Mouse (Mus musculus): ENCODE results near the gene Maml2. TPM values are rescaled to one million over a fixed set of nuclear protein-coding genes. Genes with fewer than 3 reads are reported as not detected.

Gene Maml2
- total RNA-seq, 1 experiment: 1.9 TPM

DNA sequence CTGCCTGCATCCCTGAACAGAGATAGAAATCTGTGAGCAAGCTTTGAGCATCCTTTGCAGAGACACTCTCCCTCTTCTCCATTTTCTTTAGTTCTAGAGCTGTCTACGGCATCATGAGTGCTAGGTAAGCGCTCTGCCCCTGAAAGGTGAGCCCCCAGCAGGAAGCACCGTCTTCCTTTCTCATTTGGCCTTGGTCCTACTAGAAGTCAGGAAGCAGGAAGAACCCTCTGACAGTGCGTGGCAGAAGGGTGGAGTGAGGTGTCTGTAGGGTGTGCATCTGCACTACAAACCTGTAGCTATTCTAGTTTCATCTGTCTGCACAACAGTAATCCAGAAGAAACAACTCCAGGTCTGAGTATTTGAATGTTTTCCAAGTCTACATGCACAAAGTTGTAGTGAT, 232.8 kb downstream of the Maml2 start:
- H3K27ac ChIP-seq (ENCODE audit: insufficient read depth, low read depth, low read length, poor library complexity, severe bottlenecking): no peak overlapping the region
- TF ChIP-seq ZC3H11A (IDR thresholded peaks at IDR 0.05; ENCODE audit: borderline replicate concordance, low read depth, low read length) (no peak), HCFC1 (IDR thresholded peaks at IDR 0.05; ENCODE audit: borderline replicate concordance, insufficient read depth, low read length) (no peak), MAFK (IDR thresholded peaks at IDR 0.05; ENCODE audit: insufficient read depth, low read depth, low read length) (no peak), ZNF384 (IDR thresholded peaks at IDR 0.05; ENCODE audit: low read depth, low read length) (no peak), CHD2 (IDR thresholded peaks at IDR 0.05; ENCODE audit: low read depth, low read length) (no peak)
- no peak overlapping the region for H3K9ac ChIP-seq (ENCODE audit: insufficient read depth, low read depth, low read length, poor library complexity, severe bottlenecking)
- no peaks in the 10 kb centered on the region for H3K36me3 ChIP-seq (ENCODE audit: control insufficient read depth, insufficient read depth, low read length, poor library complexity, severe bottlenecking)
- in situ Hi-C loops (cut with MboI; ENCODE audit: low sequenced_read_pairs in 2 of 2, unreplicated experiment in 2 of 2): no loop called here
- H3K4me1 ChIP-seq (ENCODE audit: control insufficient read depth in 2 of 2, insufficient read depth in 2 of 2, low read length in 2 of 2, poor library complexity in 1 of 2): peaks cover 0 to 5% of the 10 kb centered on the region in 2 experiments; a peak in 1 of 4 replicates
- H3K4me3 ChIP-seq (ENCODE audit: insufficient read depth in 1 of 2, low read depth in 1 of 2, low read length in 2 of 2, poor library complexity in 1 of 2, severe bottlenecking in 1 of 2): no peak overlapping the region
- no peaks in the 10 kb centered on the region for H3K9me3 ChIP-seq (ENCODE audit: control insufficient read depth, insufficient read depth, low read depth, low read length)
- DNase-seq (ENCODE audit: low read depth, low spot score): no peak

DNA sequence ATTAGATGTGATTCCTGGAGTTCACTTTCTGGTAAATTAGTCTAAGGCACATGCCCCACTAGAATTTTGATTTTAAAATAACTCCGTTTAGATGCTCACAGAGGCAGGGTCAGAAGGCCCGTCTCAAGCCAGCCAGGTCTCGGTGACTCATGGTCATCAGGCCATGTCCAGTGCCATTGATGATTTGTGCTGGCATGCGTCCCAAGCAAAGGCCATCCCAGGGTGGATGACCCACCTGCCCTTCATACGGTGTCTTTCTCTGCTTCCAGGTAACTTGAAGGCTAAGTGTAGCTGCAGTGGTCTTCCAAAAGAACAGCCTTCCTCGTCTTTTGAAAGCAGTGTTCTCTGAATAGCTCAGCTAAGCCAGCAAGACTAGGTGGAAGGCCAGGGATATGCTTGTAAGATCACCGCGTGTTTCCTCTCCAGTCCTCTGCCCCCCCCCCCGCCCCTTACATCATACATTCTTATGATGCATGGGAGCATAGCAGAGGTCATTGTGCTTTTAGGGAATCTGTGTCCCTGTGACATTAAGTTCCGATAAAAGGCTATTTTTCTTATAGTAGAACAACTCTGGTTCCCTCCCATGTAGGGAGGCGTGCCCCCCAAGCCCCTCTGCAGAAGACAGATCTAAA, 235.4 kb downstream of the Maml2 start:
- no peak overlapping the region for H3K9ac ChIP-seq (ENCODE audit: insufficient read depth, low read depth, low read length, poor library complexity, severe bottlenecking)
- no peak for DNase-seq (ENCODE audit: low read depth, low spot score)
- no peak for TF ChIP-seq HCFC1 (IDR thresholded peaks at IDR 0.05; ENCODE audit: borderline replicate concordance, insufficient read depth, low read length)
- no peak for TF ChIP-seq ZNF384 (IDR thresholded peaks at IDR 0.05; ENCODE audit: low read depth, low read length)
- no peak for TF ChIP-seq MAFK (IDR thresholded peaks at IDR 0.05; ENCODE audit: insufficient read depth, low read depth, low read length)
- TF ChIP-seq ZC3H11A (IDR thresholded peaks at IDR 0.05; ENCODE audit: borderline replicate concordance, low read depth, low read length): no peak
- no peak for TF ChIP-seq CHD2 (IDR thresholded peaks at IDR 0.05; ENCODE audit: low read depth, low read length)
- no peak overlapping the region for H3K27ac ChIP-seq (ENCODE audit: insufficient read depth, low read depth, low read length, poor library complexity, severe bottlenecking)
- in situ Hi-C loops (cut with MboI; ENCODE audit: low sequenced_read_pairs in 2 of 2, unreplicated experiment in 2 of 2): no loop called here
- peaks cover 0 to under 1% of the 10 kb centered on the region in 2 experiments; a peak in 1 of 4 replicates for H3K4me1 ChIP-seq (ENCODE audit: control insufficient read depth in 2 of 2, insufficient read depth in 2 of 2, low read length in 2 of 2, poor library complexity in 1 of 2)
- no peaks in the 10 kb centered on the region for H3K9me3 ChIP-seq (ENCODE audit: control insufficient read depth, insufficient read depth, low read depth, low read length)
- no peaks in the 10 kb centered on the region for H3K36me3 ChIP-seq (ENCODE audit: control insufficient read depth, insufficient read depth, low read length, poor library complexity, severe bottlenecking)
- no peak overlapping the region for H3K4me3 ChIP-seq (ENCODE audit: insufficient read depth in 1 of 2, low read depth in 1 of 2, low read length in 2 of 2, poor library complexity in 1 of 2, severe bottlenecking in 1 of 2)

DNA sequence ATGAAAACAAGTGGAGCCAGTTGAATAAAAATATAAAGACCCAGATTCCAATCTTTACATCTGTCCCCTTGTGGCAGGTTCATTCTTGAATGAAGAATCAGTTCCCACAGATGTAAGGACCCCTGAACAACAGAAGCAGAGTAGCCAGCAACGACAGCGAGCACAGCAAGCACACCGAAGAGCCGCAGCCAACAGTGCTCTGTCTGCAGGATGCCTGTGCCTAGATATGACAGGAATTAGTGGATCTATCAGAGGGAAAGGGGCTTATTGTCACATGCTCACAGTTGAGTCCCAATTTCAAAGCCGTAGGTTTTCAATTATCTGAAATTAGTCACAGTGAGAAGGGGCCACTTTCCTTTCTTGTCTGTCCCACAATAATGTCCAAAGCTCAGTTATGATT, 238.0 kb downstream of the Maml2 start:
- no peak overlapping the region for H3K9ac ChIP-seq (ENCODE audit: insufficient read depth, low read depth, low read length, poor library complexity, severe bottlenecking)
- TF ChIP-seq ZNF384 (IDR thresholded peaks at IDR 0.05; ENCODE audit: low read depth, low read length) (no peak), ZC3H11A (IDR thresholded peaks at IDR 0.05; ENCODE audit: borderline replicate concordance, low read depth, low read length) (no peak), CHD2 (IDR thresholded peaks at IDR 0.05; ENCODE audit: low read depth, low read length) (no peak), HCFC1 (IDR thresholded peaks at IDR 0.05; ENCODE audit: borderline replicate concordance, insufficient read depth, low read length) (no peak), MAFK (IDR thresholded peaks at IDR 0.05; ENCODE audit: insufficient read depth, low read depth, low read length) (no peak)
- no peaks in the 10 kb centered on the region for H3K9me3 ChIP-seq (ENCODE audit: control insufficient read depth, insufficient read depth, low read depth, low read length)
- in situ Hi-C loops (cut with MboI; ENCODE audit: low sequenced_read_pairs in 2 of 2, unreplicated experiment in 2 of 2): no loop called here
- no peak overlapping the region for H3K27ac ChIP-seq (ENCODE audit: insufficient read depth, low read depth, low read length, poor library complexity, severe bottlenecking)
- DNase-seq (ENCODE audit: low read depth, low spot score): no peak
- no peaks in the 10 kb centered on the region; a peak in 1 of 4 replicates for H3K4me1 ChIP-seq (ENCODE audit: control insufficient read depth in 2 of 2, insufficient read depth in 2 of 2, low read length in 2 of 2, poor library complexity in 1 of 2)
- H3K36me3 ChIP-seq (ENCODE audit: control insufficient read depth, insufficient read depth, low read length, poor library complexity, severe bottlenecking): no peaks in the 10 kb centered on the region
- no peak overlapping the region for H3K4me3 ChIP-seq (ENCODE audit: insufficient read depth in 1 of 2, low read depth in 1 of 2, low read length in 2 of 2, poor library complexity in 1 of 2, severe bottlenecking in 1 of 2)

DNA sequence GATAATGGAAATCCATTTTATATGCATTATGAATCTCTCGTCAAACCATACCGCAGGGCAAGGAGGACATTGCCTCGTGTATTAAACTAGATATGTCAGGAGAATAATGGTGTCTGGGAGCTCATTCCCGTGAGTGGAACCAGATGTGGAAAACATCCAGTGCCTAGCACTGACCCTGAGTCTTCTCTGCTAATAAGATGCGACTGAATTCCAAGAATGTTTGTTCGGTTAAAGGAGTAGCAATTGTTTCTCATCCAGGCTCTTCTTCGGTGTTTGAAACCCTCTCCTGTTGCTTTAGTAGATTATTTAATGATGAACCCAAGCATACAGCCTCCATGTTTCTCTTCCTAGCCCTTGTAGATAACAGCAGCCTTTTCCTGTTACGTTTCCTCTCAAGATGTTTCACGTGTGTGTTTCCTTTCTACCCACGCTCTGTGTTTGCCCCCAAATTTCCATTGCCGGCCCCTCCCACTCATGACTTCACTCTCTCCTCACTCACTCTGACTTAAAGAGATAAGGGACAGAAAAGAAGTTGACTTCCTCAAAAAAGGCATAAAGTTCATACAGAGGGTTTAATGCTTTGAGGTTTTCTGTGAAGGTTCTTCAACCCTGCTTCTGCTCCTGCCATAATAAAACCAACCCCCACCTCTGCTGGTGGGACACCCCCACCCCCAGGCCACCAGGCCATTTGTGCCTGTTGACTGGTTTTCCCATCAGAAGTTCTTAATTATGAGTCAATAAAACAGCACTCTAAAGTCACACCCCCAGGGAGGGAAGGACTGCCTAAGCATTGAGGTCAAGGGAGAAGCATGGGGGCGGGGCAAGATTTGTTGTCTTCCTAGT, 238.9 kb downstream of the Maml2 start:
- Histone ChIP-seq H3K4me3 (ENCODE audit: insufficient read depth in 1 of 2, low read depth in 1 of 2, low read length in 2 of 2, poor library complexity in 1 of 2, severe bottlenecking in 1 of 2) (no peak overlapping the region), H3K36me3 (ENCODE audit: control insufficient read depth, insufficient read depth, low read length, poor library complexity, severe bottlenecking) (no peaks in the 10 kb centered on the region), H3K9me3 (ENCODE audit: control insufficient read depth, insufficient read depth, low read depth, low read length) (no peaks in the 10 kb centered on the region), H3K9ac (ENCODE audit: insufficient read depth, low read depth, low read length, poor library complexity, severe bottlenecking) (no peak overlapping the region), H3K4me1 (ENCODE audit: control insufficient read depth in 2 of 2, insufficient read depth in 2 of 2, low read length in 2 of 2, poor library complexity in 1 of 2) (no peaks in the 10 kb centered on the region; a peak in 1 of 4 replicates), H3K27ac (ENCODE audit: insufficient read depth, low read depth, low read length, poor library complexity, severe bottlenecking) (no peak overlapping the region)
- in situ Hi-C loops (cut with MboI; ENCODE audit: low sequenced_read_pairs in 2 of 2, unreplicated experiment in 2 of 2): no loop called here
- TF ChIP-seq MAFK (IDR thresholded peaks at IDR 0.05; ENCODE audit: insufficient read depth, low read depth, low read length) (no peak), ZC3H11A (IDR thresholded peaks at IDR 0.05; ENCODE audit: borderline replicate concordance, low read depth, low read length) (no peak), HCFC1 (IDR thresholded peaks at IDR 0.05; ENCODE audit: borderline replicate concordance, insufficient read depth, low read length) (no peak), CHD2 (IDR thresholded peaks at IDR 0.05; ENCODE audit: low read depth, low read length) (no peak), ZNF384 (IDR thresholded peaks at IDR 0.05; ENCODE audit: low read depth, low read length) (no peak)
- no peak for DNase-seq (ENCODE audit: low read depth, low spot score)
